Mouse (Mus musculus): ENCODE results near the gene Lyrm9. TPM values are rescaled to one million over a fixed set of nuclear protein-coding genes. Genes with fewer than 3 reads are reported as not detected.

Lyrm9 gene
- total and polyA plus RNA-seq, 3 experiments: 22.0 to 49.4 (median 35.3) TPM

DNA sequence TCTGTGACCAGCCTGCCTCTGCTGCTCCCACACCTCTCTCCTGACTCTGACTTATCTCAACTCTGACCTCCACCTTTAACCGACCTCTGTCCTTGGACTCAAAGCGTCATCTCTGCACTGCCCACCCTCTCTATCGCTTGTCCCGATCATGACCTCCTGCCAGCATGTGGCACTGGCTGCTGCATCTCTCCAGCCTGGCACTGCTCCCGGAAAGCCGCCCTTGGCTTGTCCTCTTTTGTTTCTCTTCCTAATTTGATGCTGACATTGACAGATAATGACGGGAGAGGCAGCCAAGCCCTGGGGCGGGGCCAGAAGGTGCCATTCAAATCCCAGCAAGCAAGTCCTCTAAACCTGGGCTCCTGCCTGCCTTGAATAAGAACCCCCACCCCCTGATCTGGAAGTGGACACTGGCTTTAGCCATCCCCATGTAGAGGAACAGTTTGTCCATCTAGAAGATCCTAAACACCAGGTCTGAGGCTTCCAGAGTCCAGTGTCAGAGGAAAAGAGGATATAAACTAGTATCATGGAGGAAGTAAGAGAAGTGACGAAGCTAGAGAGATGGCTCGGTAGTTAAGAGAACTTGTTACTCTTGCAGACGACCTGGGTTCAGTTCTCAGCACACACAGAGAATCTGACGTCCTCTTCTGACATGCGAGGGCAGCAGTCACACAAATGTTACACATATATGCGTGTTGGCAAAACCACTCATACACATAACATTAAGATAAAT lies 22.6 kb upstream of the Lyrm9 start:
- H3K36me3 ChIP-seq (replicated peaks in 1 of 2; ENCODE audit: control insufficient read depth in 1 of 2, insufficient read depth in 1 of 2, low read length in 1 of 2): no peaks in the 10 kb centered on the region
- H3K27me3 ChIP-seq (replicated peaks): no peaks in the 10 kb centered on the region
- H3K4me3 ChIP-seq (replicated peaks in 1 of 3; ENCODE audit: low read depth in 2 of 3, low read length in 2 of 3, poor library complexity in 1 of 3): no peak overlapping the region
- in situ Hi-C loops (cut with MboI; ENCODE audit: low pct_ligation_motif_present, low pct_unique_long_range_greater_than_20kb, low sequenced_read_pairs): no loop called here
- H3K27ac ChIP-seq (ENCODE audit: insufficient read depth, low read depth): no peak overlapping the region
- no peaks in the 10 kb centered on the region for H3K9me3 ChIP-seq (replicated peaks; ENCODE audit: low read length)
- no peaks in the 10 kb centered on the region for H3K79me2 ChIP-seq (replicated peaks; ENCODE audit: control insufficient read depth, extremely low read depth, insufficient read depth, poor library complexity, severe bottlenecking)
- no peak for DNase-seq (ENCODE audit: extremely low read depth)
- H3K4me2 ChIP-seq (ENCODE audit: insufficient read depth, low read depth, poor library complexity, severe bottlenecking): no peak overlapping the region
- no peaks in the 10 kb centered on the region for H3K4me1 ChIP-seq (ENCODE audit: control insufficient read depth in 1 of 2, insufficient read depth in 2 of 2)
- no peak overlapping the region for H3K9ac ChIP-seq (ENCODE audit: insufficient read depth, low read depth)
- dilution Hi-C loops (cut with MboI; ENCODE audit: extremely low pct_ligation_motif_present, extremely low pct_unique_long_range_greater_than_20kb, low sequenced_read_pairs): no loop called here
- TF ChIP-seq RAD21 (IDR thresholded peaks at IDR 0.05; ENCODE audit: low read depth, low read length) (no peak), USF1 (IDR thresholded peaks at IDR 0.05; ENCODE audit: low read depth, low read length) (no peak), NELFE (IDR thresholded peaks at IDR 0.05; ENCODE audit: low read depth, low read length) (no peak), UBTF (IDR thresholded peaks at IDR 0.05; ENCODE audit: low read depth, low read length) (no peak), PAX5 (IDR thresholded peaks at IDR 0.05; ENCODE audit: low read length) (no peak), POLR2AphosphoS2 (IDR thresholded peaks at IDR 0.05; ENCODE audit: low read depth, low read length) (no peak), E2F4 (IDR thresholded peaks at IDR 0.05; ENCODE audit: insufficient replicate concordance, low read depth, low read length) (no peak), NRF1 (IDR thresholded peaks at IDR 0.05; ENCODE audit: low read depth, low read length) (no peak), ZMIZ1 (IDR thresholded peaks at IDR 0.05; ENCODE audit: low read depth, low read length) (no peak), SMC3 (IDR thresholded peaks at IDR 0.05; ENCODE audit: low read depth, low read length) (no peak), CTCF (conservative IDR thresholded peaks at IDR 0.05 in 1 of 2, IDR thresholded peaks at IDR 0.05 in 1 of 2; ENCODE audit: low read depth in 2 of 2, low read length in 2 of 2) (no peak), CHD2 (IDR thresholded peaks at IDR 0.05; ENCODE audit: low read length) (no peak), MAFK (IDR thresholded peaks at IDR 0.05; ENCODE audit: insufficient replicate concordance, low read length) (no peak), TBP (conservative IDR thresholded peaks at IDR 0.05; ENCODE audit: low read depth, low read length) (no peak), KAT2A (IDR thresholded peaks at IDR 0.05; ENCODE audit: insufficient replicate concordance, low read length) (no peak), JUND (conservative IDR thresholded peaks at IDR 0.05; ENCODE audit: low read depth, low read length) (no peak), CHD1 (IDR thresholded peaks at IDR 0.05; ENCODE audit: low read depth, low read length) (no peak), POLR2A (IDR thresholded peaks at IDR 0.05; ENCODE audit: low read depth, low read length) (no peak)

- no peak overlapping the region for H3K4me3 ChIP-seq (replicated peaks in 1 of 3; ENCODE audit: low read depth in 2 of 3, low read length in 2 of 3, poor library complexity in 1 of 3)
- no peaks in the 10 kb centered on the region for H3K4me1 ChIP-seq (ENCODE audit: control insufficient read depth in 1 of 2, insufficient read depth in 2 of 2)
- no peak overlapping the region for H3K9ac ChIP-seq (ENCODE audit: insufficient read depth, low read depth)
- H3K36me3 ChIP-seq (replicated peaks in 1 of 2; ENCODE audit: control insufficient read depth in 1 of 2, insufficient read depth in 1 of 2, low read length in 1 of 2): no peaks in the 10 kb centered on the region
- H3K27ac ChIP-seq (ENCODE audit: insufficient read depth, low read depth): no peak overlapping the region
- in situ Hi-C loops (cut with MboI; ENCODE audit: low pct_ligation_motif_present, low pct_unique_long_range_greater_than_20kb, low sequenced_read_pairs): no loop called here
- no peak for DNase-seq (ENCODE audit: extremely low read depth)
- H3K9me3 ChIP-seq (replicated peaks; ENCODE audit: low read length): no peaks in the 10 kb centered on the region
- no peaks in the 10 kb centered on the region for H3K79me2 ChIP-seq (replicated peaks; ENCODE audit: control insufficient read depth, extremely low read depth, insufficient read depth, poor library complexity, severe bottlenecking)
- no peaks in the 10 kb centered on the region for H3K27me3 ChIP-seq (replicated peaks)
- dilution Hi-C loops (cut with MboI; ENCODE audit: extremely low pct_ligation_motif_present, extremely low pct_unique_long_range_greater_than_20kb, low sequenced_read_pairs): no loop called here
- TF ChIP-seq MEF2A (IDR thresholded peaks at IDR 0.05; ENCODE audit: borderline replicate concordance, low read depth, low read length): no peak
- no peak for TF ChIP-seq KAT2A (IDR thresholded peaks at IDR 0.05; ENCODE audit: insufficient replicate concordance, low read length)
- TF ChIP-seq EP300 (IDR thresholded peaks at IDR 0.05; ENCODE audit: low read length): no peak
- TF ChIP-seq MXI1 (IDR thresholded peaks at IDR 0.05; ENCODE audit: low read depth, low read length): no peak
- TF ChIP-seq ETS1 (conservative IDR thresholded peaks at IDR 0.05; ENCODE audit: low read depth, low read length): no peak
- TF ChIP-seq JUND (conservative IDR thresholded peaks at IDR 0.05; ENCODE audit: low read depth, low read length): no peak
- no peak for TF ChIP-seq MAZ (IDR thresholded peaks at IDR 0.05; ENCODE audit: low read depth, low read length)
- TF ChIP-seq ZMIZ1 (IDR thresholded peaks at IDR 0.05; ENCODE audit: low read depth, low read length): no peak
- TF ChIP-seq TBP (conservative IDR thresholded peaks at IDR 0.05; ENCODE audit: low read depth, low read length): no peak
- TF ChIP-seq ELF1 (IDR thresholded peaks at IDR 0.05; ENCODE audit: low read depth, low read length): no peak
- H3K4me2 ChIP-seq (ENCODE audit: insufficient read depth, low read depth, poor library complexity, severe bottlenecking): no peak overlapping the region
Observed at GRCm38 (mm10) chr11:78804551-78804950, 21.8 kb upstream of the Lyrm9 start.

All from CH12.LX (cell line).